Mouse (Mus musculus) intestine, embryonic 16.5 days (tissue): ENCODE results near the gene Lrmda. TPM values are rescaled to one million over a fixed set of nuclear protein-coding genes. Genes with fewer than 3 reads are reported as not detected.
A peak's percentile ranks its signal among the peaks of the same experiment; 100 is the strongest.

Experiments
- ATAC-seq: fragments of 200-750 bp; cut with Nextera tagmentation; 2 replicates; pipeline ENCODE4 v1.8.0; 2017; ENCODE audit warnings: moderate TSS enrichment, moderate library complexity
- H3K27ac ChIP-seq: fragments of 300-500 bp; sonication (generic); 2 replicates; pipeline ENCODE4 v1.5.1; 2014; ENCODE audit warnings: mild to moderate bottlenecking, low read length
- H3K27me3 ChIP-seq: fragments of 300-500 bp; sonication (generic); replicated peaks from 2 replicates; pipeline ENCODE4 v1.6.1; 2014; ENCODE audit warnings: low read length, control low read depth, mixed read lengths; ENCODE audit not compliant: control insufficient read depth, insufficient read depth
- H3K36me3 ChIP-seq: fragments of 300-500 bp; sonication (generic); 2 replicates; pipeline ENCODE4 v1.6.1; 2014; ENCODE audit warnings: low read length, control low read depth; ENCODE audit not compliant: control insufficient read depth, insufficient read depth
- H3K4me1 ChIP-seq: fragments of 300-500 bp; sonication (generic); 2 replicates; pipeline ENCODE4 v1.6.1; 2014; ENCODE audit warnings: low read length, control low read depth, mixed read lengths; ENCODE audit not compliant: control insufficient read depth, insufficient read depth
- H3K4me2 ChIP-seq: fragments of 300-500 bp; sonication (generic); 2 replicates; pipeline ENCODE4 v1.6.1; 2014; ENCODE audit warnings: low read depth, low read length, control low read depth
- H3K4me3 ChIP-seq: fragments of 300-500 bp; sonication (generic); 2 replicates; pipeline ENCODE4 v1.5.1; 2014; ENCODE audit warnings: mild to moderate bottlenecking, low read length
- H3K9ac ChIP-seq: fragments of 300-500 bp; sonication (generic); 2 replicates; pipeline ENCODE4 v1.6.1; 2014; ENCODE audit warnings: low read depth, low read length
- H3K9me3 ChIP-seq: fragments of 300-500 bp; sonication (generic); 2 replicates; pipeline ENCODE4 v1.6.1; 2016; ENCODE audit warnings: low read length, control low read depth; ENCODE audit not compliant: control insufficient read depth
- WGBS: fragments of 180-500 bp; shearing (Covaris S2); extraction: QIAGEN DNeasy Blood & Tissue Kit; methylation state at CpG from one replicate; pipeline ENCODE4 v1.1.7; 2014; 5-methylcytosine and 5-hydroxymethylcytosine counted together
- polyA plus RNA-seq: library from polyadenylated mRNA; unstranded; fragments of >200 nt; fragmentation: Nextera tagmentation; extraction: Ambion mirVana; gene quantifications from 2 replicates; pipeline ENCODE4 v1.2.1, GENCODE M21; 2015

The Lrmda gene
- polyA plus RNA-seq, 1 experiment from 2014 or later = 0.53 TPM

DNA sequence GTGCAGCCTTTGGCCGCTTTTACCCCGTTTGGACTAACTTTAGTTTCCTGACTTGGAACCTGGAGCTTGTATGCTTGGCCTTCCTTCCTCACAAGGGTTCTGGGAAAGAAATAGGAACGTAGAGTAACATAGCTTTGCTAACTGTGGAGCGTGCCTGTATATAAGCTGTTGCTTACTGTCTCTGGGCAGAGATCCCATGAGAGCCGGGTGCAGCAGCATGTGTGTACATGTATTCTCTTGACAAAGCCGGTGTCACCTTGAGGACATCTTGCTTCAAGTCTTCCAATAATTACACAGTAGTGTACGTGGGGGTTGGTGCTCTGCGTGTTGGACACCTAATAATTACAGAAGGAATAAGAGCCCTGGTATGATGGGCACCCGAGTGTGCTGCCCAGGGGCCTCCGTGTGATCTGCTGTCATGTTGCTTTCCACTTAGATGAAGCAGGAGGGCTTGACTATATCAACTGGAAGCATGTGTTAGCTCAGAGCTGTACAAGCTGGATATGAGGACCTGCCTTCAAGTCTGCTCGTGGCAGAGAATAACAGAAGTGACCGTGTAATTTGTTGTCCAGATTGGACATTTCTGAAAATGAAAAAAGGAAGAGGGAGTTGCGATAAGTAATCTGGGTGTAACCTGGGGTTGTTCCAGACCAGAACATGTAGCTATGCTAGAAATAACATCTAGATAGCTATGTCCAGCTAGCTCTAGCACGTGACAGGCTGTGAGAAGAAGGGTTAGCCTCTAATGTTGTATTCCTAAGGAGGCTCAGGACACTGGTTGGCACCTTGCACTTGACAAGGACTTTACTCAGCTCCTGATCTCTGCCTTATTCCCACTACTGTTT, 82.7 kb downstream of the Lrmda start:
- 86% methylated on average over 14 of the region's 14 CpGs for WGBS
- Histone ChIP-seq H3K27ac (no peak overlapping the region), H3K36me3 (no peaks in the 10 kb centered on the region), H3K4me2 (no peak overlapping the region), H3K27me3 (no peaks in the 10 kb centered on the region), H3K4me3 (no peak overlapping the region), H3K4me1 (no peaks in the 10 kb centered on the region), H3K9me3 (no peaks in the 10 kb centered on the region), H3K9ac (no peak overlapping the region)
- no peak for ATAC-seq

DNA sequence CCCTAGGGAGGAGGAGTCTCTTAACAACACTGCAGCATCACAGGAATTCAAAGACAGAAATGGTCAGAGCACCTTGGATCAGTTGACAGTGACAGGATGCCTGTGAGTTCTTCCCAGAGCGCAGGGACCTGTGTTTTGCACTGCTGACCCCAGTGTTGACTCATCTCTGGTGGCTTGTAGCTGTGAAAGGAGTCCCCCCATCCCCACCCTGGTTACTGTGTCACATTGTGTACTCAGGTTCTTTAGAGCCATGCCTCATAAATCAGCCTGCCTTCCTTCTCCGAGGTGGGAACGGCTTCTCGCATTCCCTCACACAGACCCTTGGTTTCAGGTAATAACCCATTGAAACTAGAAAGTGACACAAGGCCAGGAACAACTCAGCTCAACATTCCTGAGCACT, 86.3 kb downstream of the Lrmda start:
- no peaks in the 10 kb centered on the region for H3K4me1 ChIP-seq
- H3K4me3 ChIP-seq = no peak overlapping the region
- no peak overlapping the region for H3K9ac ChIP-seq
- no peaks in the 10 kb centered on the region for H3K27me3 ChIP-seq
- no peak for ATAC-seq
- no peaks in the 10 kb centered on the region for H3K36me3 ChIP-seq
- 55% methylated on average over 4 of the region's 4 CpGs for whole genome bisulfite sequencing
- H3K4me2 ChIP-seq = no peak overlapping the region
- no peak overlapping the region for H3K27ac ChIP-seq
- no peaks in the 10 kb centered on the region; the same call in 1 of the 2 replicates for H3K9me3 ChIP-seq

DNA sequence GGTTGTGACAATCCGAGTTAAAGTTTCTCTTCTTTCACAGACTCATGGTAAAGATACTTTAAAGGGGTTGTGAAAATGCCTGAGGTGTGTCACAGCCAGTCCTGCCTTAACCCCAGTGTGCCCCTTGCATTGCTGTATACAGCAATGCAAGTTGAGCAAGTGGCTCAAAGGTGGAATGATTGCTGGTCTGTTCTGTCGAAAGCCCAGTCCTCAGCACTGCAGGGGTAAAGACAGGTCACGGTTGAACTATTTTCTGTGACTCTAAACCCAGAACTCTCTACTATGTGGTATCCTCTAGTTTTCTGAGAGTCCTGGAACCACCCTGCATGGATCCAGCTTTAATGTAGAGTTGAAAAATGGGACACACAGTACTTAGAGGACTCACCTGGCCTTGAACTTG, 87.3 kb downstream of the Lrmda start:
- Histone ChIP-seq H3K4me2 (no peak overlapping the region), H3K4me3 (no peak overlapping the region), H3K9ac (no peak overlapping the region), H3K9me3 (no peaks in the 10 kb centered on the region; the same call in 1 of the 2 replicates), H3K27me3 (no peaks in the 10 kb centered on the region), H3K27ac (no peak overlapping the region), H3K36me3 (no peaks in the 10 kb centered on the region), H3K4me1 (no peaks in the 10 kb centered on the region)
- peak; percentile 30; the same call in 1 of the 2 replicates for ATAC-seq
- 78% methylated on average over 3 of the region's 3 CpGs for WGBS

DNA sequence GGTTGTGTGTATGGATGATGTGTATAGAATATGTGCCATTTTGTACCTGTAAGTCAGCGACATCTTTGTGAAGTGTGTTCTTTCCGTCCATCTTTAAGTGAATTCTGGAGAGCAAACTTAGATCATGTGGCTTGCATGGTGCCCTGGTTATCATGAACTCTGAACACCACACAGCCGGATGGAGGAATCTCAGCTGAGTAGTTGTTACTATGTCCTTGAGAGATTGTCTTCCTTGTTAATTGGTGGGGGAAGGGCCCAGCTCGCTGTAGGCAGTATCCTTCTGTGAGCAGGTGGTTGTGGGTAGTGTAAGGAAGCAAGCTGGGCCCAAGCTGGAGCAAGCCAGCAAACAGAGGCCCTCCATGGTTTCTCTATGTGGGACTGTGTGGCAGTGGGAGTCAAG, 89.9 kb downstream of the Lrmda start:
- no peak overlapping the region for H3K4me3 ChIP-seq
- H3K36me3 ChIP-seq = no peaks in the 10 kb centered on the region
- H3K9ac ChIP-seq = no peak overlapping the region
- no peaks in the 10 kb centered on the region for H3K4me1 ChIP-seq
- peak; percentile 67 for ATAC-seq
- no peak overlapping the region for H3K27ac ChIP-seq
- H3K9me3 ChIP-seq = no peaks in the 10 kb centered on the region; the same call in 1 of the 2 replicates
- H3K4me2 ChIP-seq = no peak overlapping the region
- no peaks in the 10 kb centered on the region for H3K27me3 ChIP-seq
- 62% methylated on average over 4 of the region's 4 CpGs for WGBS

DNA sequence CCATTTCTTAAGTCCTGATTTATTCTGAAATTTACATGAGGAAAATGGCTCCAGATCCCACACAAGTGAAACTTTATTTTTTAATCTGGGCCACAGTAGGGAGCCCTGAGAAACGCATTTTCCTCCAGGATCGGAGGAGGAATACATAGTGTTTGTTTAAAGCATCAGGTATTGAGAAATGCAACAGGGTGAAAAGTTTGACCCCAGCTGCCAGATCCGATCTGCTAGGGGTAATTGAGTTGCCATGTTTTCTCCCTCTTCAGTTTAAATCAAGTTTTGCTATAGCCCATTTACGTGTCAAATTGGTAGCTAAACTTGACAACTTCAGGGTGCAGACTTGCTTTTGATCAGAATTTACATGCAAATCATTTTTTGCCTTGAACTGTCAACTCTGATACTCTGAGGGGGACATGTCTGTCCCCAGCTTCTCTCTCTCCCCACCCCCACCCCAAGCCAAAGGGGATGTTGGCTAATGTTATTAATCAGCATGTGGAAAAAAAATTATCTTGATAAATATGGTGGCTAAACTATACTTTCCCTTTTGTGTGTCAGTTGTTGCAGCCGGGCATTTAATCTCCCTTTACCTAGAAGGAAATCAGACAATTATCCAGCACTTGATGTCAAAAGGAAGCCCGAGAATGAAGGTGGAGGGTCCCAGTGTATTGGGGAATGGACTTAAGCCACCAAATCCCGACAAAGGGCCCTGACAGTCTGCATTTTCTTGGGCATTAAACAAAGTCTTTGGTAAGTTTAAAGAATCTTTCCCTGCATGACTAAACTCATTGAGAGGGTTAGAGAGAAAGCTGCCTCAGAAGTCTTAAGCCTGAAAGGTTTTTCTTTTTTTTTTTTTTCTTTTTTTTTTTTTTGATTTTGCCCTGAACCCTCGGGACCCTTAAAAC, 94.2 kb downstream of the Lrmda start:
- peaks cover 10% of the 10 kb centered on the region; the same call in 1 of the 2 replicates for H3K4me1 ChIP-seq
- H3K9ac ChIP-seq = no peak overlapping the region
- H3K9me3 ChIP-seq = no peaks in the 10 kb centered on the region; the same call in 1 of the 2 replicates
- no peaks in the 10 kb centered on the region for H3K27me3 ChIP-seq
- H3K36me3 ChIP-seq = no peaks in the 10 kb centered on the region
- no peak overlapping the region for H3K4me2 ChIP-seq
- WGBS = 63% methylated on average over 8 of the region's 8 CpGs
- H3K27ac ChIP-seq = no peak overlapping the region
- no peak for ATAC-seq
- H3K4me3 ChIP-seq = no peak overlapping the region

DNA sequence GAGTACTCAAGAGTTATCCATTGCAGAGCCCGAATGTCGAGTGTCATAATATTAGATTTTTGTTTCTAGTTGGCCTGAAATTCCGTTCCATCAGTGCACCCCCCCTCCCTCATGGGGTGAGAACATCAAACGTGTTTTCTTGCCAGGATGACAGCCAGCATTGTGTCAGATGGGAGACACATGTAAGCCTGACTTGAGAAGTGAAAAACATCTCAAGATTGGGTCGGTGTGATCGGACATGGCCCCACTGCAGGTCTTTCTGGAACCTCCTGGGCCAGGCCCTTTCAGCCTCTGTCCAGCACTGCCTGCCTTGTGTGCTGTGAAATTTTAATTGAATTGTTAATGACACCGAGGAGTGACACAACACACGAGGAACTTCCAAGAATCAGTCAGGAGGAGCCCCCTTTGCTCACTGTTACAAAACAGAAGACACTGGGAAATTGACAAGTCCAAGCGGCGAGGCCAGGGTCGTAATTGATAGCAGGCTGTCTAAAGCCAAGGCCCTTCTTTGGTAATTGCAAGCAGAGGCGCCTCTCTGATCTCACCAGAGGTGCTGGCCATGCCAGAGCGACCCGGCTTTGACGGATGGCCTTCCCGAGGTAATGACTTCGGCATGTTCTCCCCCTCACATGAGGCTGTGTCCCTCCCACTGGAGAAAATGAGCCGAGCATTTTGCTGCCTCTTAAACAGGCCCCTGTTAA, 95.3 kb downstream of the Lrmda start:
- H3K27ac ChIP-seq = no peak overlapping the region
- no peaks in the 10 kb centered on the region for H3K36me3 ChIP-seq
- no peak overlapping the region for H3K4me3 ChIP-seq
- H3K4me1 ChIP-seq = peaks cover 10% of the 10 kb centered on the region; the same call in 1 of the 2 replicates
- H3K4me2 ChIP-seq = no peak overlapping the region
- no peaks in the 10 kb centered on the region for H3K27me3 ChIP-seq
- peak; percentile 28; the same call in 1 of the 2 replicates for ATAC-seq
- no peak overlapping the region for H3K9ac ChIP-seq
- no peaks in the 10 kb centered on the region; the same call in 1 of the 2 replicates for H3K9me3 ChIP-seq
- 45% methylated on average over 18 of the region's 18 CpGs for WGBS

DNA sequence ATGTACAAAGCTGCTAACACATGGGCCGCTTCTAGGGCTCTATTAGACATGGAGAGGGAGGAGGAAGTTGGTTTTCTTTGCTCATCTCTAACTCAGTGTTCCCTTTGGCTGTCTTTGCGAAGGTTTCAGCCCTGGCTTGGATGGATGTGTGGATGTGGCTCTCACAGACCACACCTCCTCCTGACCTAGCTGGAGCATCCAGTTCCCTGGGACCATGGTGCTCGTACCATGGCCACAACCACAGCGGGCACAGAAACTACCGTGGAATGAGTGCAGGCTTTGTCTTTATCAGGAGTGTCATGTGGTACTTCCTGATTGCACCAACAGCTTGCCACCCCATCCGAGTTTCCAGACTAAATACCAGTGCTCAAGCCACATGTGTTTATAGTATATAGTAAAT, 98.6 kb downstream of the Lrmda start:
- ATAC-seq = no peak
- Histone ChIP-seq H3K4me3 (no peak overlapping the region), H3K36me3 (no peaks in the 10 kb centered on the region), H3K27me3 (no peaks in the 10 kb centered on the region), H3K27ac (no peak overlapping the region), H3K4me1 (peaks cover 10% of the 10 kb centered on the region; the same call in 1 of the 2 replicates), H3K4me2 (no peak overlapping the region), H3K9ac (no peak overlapping the region), H3K9me3 (no peaks in the 10 kb centered on the region)
- 65% methylated on average over 6 of the region's 6 CpGs for WGBS

DNA sequence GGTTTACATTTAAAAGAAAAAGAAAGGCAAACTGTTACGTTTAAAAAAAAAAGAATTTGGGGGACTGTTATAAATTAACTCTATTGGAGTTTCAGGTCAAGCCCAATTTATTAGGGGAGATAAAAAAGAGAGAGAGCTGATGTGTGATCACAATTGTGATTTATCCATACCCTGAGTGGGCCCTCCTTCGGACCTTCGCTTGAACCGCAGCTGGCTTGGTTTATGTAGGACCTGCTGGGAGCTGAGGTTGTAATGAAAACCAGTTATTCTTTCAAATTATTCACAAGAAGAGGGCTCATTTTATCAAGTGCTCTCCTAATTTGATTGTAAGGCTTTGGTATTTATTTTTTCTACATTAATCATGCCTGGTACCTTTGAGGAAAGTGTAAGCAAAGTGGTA, 99.0 kb downstream of the Lrmda start:
- no peak for ATAC-seq
- no peak overlapping the region for H3K9ac ChIP-seq
- no peak overlapping the region for H3K4me3 ChIP-seq
- peaks cover 10% of the 10 kb centered on the region; the same call in 1 of the 2 replicates for H3K4me1 ChIP-seq
- H3K9me3 ChIP-seq = no peaks in the 10 kb centered on the region
- H3K4me2 ChIP-seq = no peak overlapping the region
- no peaks in the 10 kb centered on the region for H3K36me3 ChIP-seq
- no peak overlapping the region for H3K27ac ChIP-seq
- WGBS = 51% methylated on average over 4 of the region's 4 CpGs
- H3K27me3 ChIP-seq = no peaks in the 10 kb centered on the region

DNA sequence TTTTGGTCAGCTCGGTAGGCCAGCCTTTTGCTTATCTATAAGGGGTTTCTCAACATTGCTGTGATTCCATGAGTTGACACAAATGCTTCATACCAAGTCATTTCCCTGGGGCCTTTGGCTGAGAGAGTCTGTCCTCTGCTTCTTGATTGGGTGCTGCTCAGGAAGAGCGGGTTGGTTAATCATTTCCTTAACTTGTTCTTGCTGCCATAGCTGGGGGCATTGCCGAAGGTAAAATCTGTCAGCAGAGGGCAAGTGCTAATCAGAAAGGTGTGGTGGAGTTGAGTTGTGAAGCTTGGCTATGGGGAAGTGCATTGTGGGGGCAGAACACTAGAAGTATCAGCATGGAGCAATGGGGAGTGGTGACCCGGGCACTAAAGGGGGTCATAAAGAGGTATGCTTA, 106.8 kb downstream of the Lrmda start:
- WGBS = 56% methylated on average over 4 of the region's 4 CpGs
- Histone ChIP-seq H3K4me1 (no peaks in the 10 kb centered on the region), H3K9me3 (no peaks in the 10 kb centered on the region), H3K4me2 (no peak overlapping the region), H3K9ac (no peak overlapping the region), H3K36me3 (no peaks in the 10 kb centered on the region), H3K27me3 (no peaks in the 10 kb centered on the region), H3K27ac (peak overlapping the region; percentile 70), H3K4me3 (no peak overlapping the region)
- peak; percentile 97 for ATAC-seq
